Mouse (Mus musculus): ENCODE results near the gene Mrps11. TPM values are rescaled to one million over a fixed set of nuclear protein-coding genes. Genes with fewer than 3 reads are reported as not detected.

The Mrps11 gene
- polyA plus RNA-seq (2021): 105 TPM

DNA sequence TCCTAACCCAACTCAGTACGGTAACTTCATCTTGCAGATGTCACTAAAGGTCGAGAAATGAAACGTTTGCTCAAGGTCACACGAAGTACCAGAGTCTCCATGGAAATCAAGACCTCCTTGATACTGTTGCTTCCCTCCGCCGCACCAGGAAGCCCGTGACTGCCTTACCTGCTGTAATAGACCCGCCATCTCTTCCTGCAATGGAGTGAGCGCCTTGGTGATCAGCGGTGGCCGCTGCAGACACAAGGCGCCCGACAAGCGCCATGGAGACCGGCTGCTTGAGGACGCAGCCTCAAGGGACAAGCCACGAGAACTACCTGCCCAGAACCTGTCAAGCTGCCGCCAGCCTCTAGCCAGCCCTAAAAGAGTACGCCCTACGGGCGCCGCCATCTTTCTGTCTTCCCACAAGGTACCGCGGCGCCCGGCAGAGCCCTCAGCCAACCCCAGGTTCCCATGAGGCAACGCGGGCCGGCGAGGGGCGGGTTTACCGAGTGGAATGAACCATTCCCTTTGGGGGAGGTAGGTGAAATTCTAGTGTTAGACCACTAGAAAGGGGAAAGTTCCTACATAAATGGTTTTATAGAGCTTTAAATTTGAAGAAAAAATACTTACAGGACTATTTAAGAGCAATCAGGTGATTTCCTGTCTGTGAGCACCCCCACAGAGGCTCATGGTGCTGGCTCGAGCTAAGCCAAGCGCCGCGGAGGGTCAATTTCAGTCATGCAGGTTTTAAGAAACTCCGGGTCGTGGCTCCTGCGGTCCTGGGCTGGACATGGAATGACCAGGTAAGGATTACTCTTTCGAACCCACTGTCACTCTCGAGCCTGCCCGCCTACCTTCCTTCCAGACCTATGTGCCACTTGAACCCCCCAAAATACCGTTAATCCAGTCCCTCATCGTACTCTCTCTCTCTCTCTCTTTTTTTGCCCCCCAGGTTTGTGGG is at the start of gene Mrps11, which contains the start of gene Mrpl46:
Mrps11 (plus strand) TSS at position 481 of the 943 bp plus-strand sequence.
Mrpl46 (minus strand) TSS at position 893 of the 943 bp plus-strand sequence.
- in situ Hi-C loops (cut with MboI; ENCODE audit: low pct_unique_long_range_greater_than_20kb): no loop called here
- peak; percentile 75 for ATAC-seq
- no peak for TF ChIP-seq CTCF (IDR thresholded peaks at IDR 0.05)
- ChIA-PET POLR2A (interaction anchor here (1.1 kb wide), 1 partner anchor 12 kb away, joined by 4 read pairs; no protein-coding TSS in a partner anchor), CTCF (interaction anchor here (1.3 kb wide), 1 partner anchor 108 kb away, joined by 3 read pairs; no protein-coding TSS in a partner anchor)
- peak; percentile 54 for DNase-seq (ENCODE audit: low read depth, low spot score)
- H3K27me3 ChIP-seq: no peaks in the 10 kb centered on the region

DNA sequence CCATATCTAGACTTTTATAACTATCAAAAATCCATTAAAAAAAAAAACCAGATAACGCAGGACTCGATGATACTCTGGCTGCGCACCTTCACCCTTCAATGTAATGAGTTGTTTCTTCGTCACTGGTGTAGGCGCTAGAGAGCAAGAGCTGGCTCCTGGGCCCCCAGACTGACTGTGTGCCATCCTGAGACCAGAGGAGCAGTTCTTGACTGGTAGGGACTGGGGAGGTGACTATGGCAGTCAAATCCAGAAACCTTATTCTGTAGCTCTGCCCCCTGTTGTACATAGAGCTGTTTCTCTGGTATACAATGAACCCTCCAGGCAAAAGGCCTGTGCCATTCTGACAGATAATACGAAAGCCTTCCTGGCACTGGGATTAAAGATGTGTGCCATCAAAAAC is 45.7 kb upstream of the Mrps11 start:
- ATAC-seq (no peak), DNase-seq (ENCODE audit: low read depth, low spot score) (no peak)
- POLR2A ChIA-PET: interaction anchor here (0.6 kb wide), 1 partner anchor 157 kb away, joined by 5 read pairs; no protein-coding TSS in a partner anchor
- no peak for TF ChIP-seq CTCF (IDR thresholded peaks at IDR 0.05)
- no peaks in the 10 kb centered on the region for H3K27me3 ChIP-seq
- CTCF ChIA-PET: no interaction called here
- in situ Hi-C loops (cut with MboI; ENCODE audit: low pct_unique_long_range_greater_than_20kb): no loop called here

DNA sequence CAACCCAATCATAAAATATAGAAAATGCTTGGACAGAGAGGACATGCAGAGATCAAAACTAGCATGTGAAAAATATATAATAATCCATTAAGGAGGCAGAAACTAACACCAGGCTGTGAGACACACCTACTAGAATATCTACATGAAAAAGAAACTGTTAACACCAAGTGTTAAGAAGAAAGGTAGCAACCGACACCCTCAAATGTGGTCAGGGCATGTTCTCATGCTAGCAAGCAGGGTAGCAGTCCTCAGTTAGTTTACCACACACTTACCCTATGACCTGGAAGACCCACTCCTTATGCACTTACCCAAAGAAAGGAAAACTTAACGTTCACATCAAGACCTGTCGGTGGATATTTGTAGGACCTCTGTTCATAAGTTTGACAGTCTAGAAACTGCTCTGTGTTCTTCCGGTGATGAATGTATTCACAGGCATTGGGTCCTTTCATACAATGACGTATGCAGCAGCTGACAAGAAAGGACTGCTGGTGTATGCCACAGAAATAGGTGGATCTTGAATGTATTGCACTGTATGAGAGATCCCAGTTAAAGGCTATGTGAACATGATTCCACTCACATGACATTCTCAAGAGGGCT is 45.2 kb upstream of the Mrps11 start, which contains the start of gene Ntrk3:
Ntrk3 (minus strand) TSS at position 399 of the 597 bp plus-strand sequence.
- DNase-seq (ENCODE audit: low read depth, low spot score): no peak
- ChIA-PET CTCF (no interaction called here), POLR2A (interaction anchor here (0.6 kb wide), 1 partner anchor 157 kb away, joined by 5 read pairs; no protein-coding TSS in a partner anchor)
- no peaks in the 10 kb centered on the region for H3K27me3 ChIP-seq
- no peak for ATAC-seq
- TF ChIP-seq CTCF (IDR thresholded peaks at IDR 0.05): no peak
- in situ Hi-C loops (cut with MboI; ENCODE audit: low pct_unique_long_range_greater_than_20kb): no loop called here

GRCm38 (mm10) chr7:78739351-78740000 is 43.4 kb upstream of the Mrps11 start:
- POLR2A ChIA-PET: no interaction called here

GRCm38 (mm10) chr7:78743731-78744385 is 39.1 kb upstream of the Mrps11 start:
- ChIA-PET POLR2A (interaction anchor here (0.6 kb wide), 1 partner anchor 389 kb away, joined by 3 read pairs; no protein-coding TSS in a partner anchor), CTCF (interaction anchor here (1.1 kb wide), 1 partner anchor 147 kb away, joined by 3 read pairs; no protein-coding TSS in a partner anchor)
- DNase-seq (ENCODE audit: low read depth, low spot score) (no peak), ATAC-seq (no peak)
- in situ Hi-C loops (cut with MboI; ENCODE audit: low pct_unique_long_range_greater_than_20kb): no loop called here
- TF ChIP-seq CTCF (IDR thresholded peaks at IDR 0.05): no peak
- H3K27me3 ChIP-seq: no peaks in the 10 kb centered on the region

More at GRCm38 (mm10) chr7:78739351-78740000, 43.4 kb upstream of the Mrps11 start:
- ATAC-seq: no peak
- H3K27me3 ChIP-seq: no peaks in the 10 kb centered on the region
- CTCF ChIA-PET: no interaction called here
- no peak for TF ChIP-seq CTCF (IDR thresholded peaks at IDR 0.05)
- DNase-seq (ENCODE audit: low read depth, low spot score): no peak
- in situ Hi-C loops (cut with MboI; ENCODE audit: low pct_unique_long_range_greater_than_20kb): no loop called here

DNA sequence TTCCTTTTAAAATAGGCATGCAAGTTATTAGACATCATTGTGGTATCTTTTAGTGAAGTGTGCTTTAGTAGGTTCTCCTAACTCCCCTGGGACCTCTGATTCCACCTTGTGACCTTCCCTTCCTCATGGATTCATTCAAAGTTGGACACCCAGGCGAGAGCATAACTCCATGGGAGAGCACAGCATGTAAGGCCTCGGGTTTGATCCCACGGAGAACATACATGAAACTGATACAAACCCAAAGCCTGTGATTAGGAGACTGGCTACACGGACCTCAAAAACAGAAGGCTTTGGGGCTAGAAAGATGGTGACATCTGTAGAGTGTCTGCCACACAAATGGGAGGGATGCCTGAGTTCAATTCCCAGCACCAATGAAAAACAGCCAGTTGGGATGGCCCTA is 30.0 kb upstream of the Mrps11 start:
- ChIA-PET POLR2A (no interaction called here), CTCF (interaction anchor here (1.0 kb wide), 1 partner anchor 12 kb away, joined by 4 read pairs; no protein-coding TSS in a partner anchor)
- in situ Hi-C loops (cut with MboI; ENCODE audit: low pct_unique_long_range_greater_than_20kb): loop anchor here (10.0 to 25.0 kb wide), 2 partner anchors 691 to 1618 kb away; no protein-coding TSS in a partner anchor
- ATAC-seq (no peak), DNase-seq (ENCODE audit: low read depth, low spot score) (no peak)
- H3K27me3 ChIP-seq: peaks cover 2% of the 10 kb centered on the region
- no peak for TF ChIP-seq CTCF (IDR thresholded peaks at IDR 0.05)

DNA sequence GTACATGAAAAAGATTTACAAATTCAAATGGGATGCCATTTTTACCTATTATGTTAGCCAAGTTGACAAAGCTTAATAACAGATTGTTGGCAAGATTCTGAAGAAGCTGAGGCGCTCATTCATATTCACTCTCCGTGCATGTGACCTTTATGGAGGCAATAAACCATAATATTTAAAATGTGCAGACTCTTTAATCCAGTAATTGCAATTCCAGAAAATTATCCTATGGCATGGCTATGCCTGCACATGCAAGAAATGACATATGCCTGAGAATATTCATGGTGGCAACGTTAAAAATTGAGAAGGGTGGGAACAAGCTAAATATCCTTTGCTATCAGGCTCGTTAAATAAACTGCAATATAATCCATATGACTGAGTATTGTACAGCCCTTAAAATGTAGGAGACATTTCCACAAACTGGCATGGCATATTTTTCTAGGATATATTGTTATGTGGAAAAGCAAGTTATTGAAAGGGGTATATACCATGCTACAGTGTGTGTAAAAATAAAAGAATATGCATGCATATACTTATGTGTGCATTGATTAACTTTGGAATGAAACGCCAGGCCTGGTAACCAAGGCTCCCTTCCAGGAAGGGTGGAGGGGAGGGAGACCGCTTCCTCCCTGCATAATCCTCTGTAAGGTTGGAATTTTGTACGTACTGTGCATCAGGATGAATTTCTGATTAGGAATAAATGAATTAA is 29.0 kb upstream of the Mrps11 start:
- in situ Hi-C loops (cut with MboI; ENCODE audit: low pct_unique_long_range_greater_than_20kb): loop anchor here (10.0 to 25.0 kb wide), 2 partner anchors 692 to 1619 kb away; no protein-coding TSS in a partner anchor
- DNase-seq (ENCODE audit: low read depth, low spot score) (no peak), ATAC-seq (no peak)
- POLR2A ChIA-PET: no interaction called here
- H3K27me3 ChIP-seq: peaks cover 2% of the 10 kb centered on the region
- TF ChIP-seq CTCF (IDR thresholded peaks at IDR 0.05): no peak
- CTCF ChIA-PET: interaction anchor here (1.0 kb wide), 1 partner anchor 11 kb away, joined by 4 read pairs; no protein-coding TSS in a partner anchor

GRCm38 (mm10) chr7:78754458-78755000 is 28.4 kb upstream of the Mrps11 start:
- POLR2A ChIA-PET: no interaction called here
- in situ Hi-C loops (cut with MboI; ENCODE audit: low pct_unique_long_range_greater_than_20kb): loop anchor here (10.0 to 25.0 kb wide), 2 partner anchors 692 to 1620 kb away; no protein-coding TSS in a partner anchor
- no peak for TF ChIP-seq CTCF (IDR thresholded peaks at IDR 0.05)
- CTCF ChIA-PET: no interaction called here
- H3K27me3 ChIP-seq: peaks cover 2% of the 10 kb centered on the region
- DNase-seq (ENCODE audit: low read depth, low spot score) (no peak), ATAC-seq (no peak)

- POLR2A ChIA-PET: no interaction called here
- in situ Hi-C loops (cut with MboI; ENCODE audit: low pct_unique_long_range_greater_than_20kb): loop anchor here (10.0 to 25.0 kb wide), 3 partner anchors 109 to 702 kb away; no protein-coding TSS in a partner anchor
- no peaks in the 10 kb centered on the region for H3K27me3 ChIP-seq
- ATAC-seq (no peak), DNase-seq (ENCODE audit: low read depth, low spot score) (no peak)
- CTCF ChIA-PET: interaction anchor here (2.0 kb wide), 1 partner anchor 10 kb away, joined by 4 read pairs; no protein-coding TSS in a partner anchor
- TF ChIP-seq CTCF (IDR thresholded peaks at IDR 0.05): no peak
These were observed 19.1 kb upstream of the Mrps11 start for GRCm38 (mm10) chr7:78763801-78764200.

Data from Patski (cell line).